Mouse (Mus musculus): ENCODE results near the gene Dennd6b.
A peak's percentile ranks its signal among the peaks of the same experiment; 100 is the strongest.

The Dennd6b gene

GRCm38 (mm10) chr15:89157954-89158353 is 38.3 kb downstream of the Dennd6b start:
- peak; percentile 70 for DNase-seq (ENCODE audit: low read depth, low spot score)

DNA sequence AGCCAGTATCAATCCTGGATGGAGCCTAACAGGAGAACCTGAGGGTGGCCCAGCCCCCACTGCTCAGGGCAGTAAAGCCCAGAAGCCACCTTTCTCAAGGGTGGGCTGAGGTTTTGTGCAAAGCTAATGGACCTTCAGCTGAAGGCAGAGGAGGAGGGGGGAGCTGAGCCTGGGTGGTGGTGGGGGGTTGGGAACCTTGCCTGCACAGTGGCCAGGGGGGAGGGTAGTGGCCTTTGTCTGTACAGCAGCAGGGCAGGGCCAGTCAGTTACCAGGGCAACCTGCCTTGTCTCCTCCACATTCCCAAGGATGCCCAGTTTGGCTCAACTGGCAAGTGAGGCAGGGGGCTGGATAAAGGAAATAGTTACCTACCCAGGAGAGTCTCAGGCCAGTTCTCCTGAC is 44.0 kb downstream of the Dennd6b start:
- no peak for DNase-seq (ENCODE audit: low read depth, low spot score)

DNA sequence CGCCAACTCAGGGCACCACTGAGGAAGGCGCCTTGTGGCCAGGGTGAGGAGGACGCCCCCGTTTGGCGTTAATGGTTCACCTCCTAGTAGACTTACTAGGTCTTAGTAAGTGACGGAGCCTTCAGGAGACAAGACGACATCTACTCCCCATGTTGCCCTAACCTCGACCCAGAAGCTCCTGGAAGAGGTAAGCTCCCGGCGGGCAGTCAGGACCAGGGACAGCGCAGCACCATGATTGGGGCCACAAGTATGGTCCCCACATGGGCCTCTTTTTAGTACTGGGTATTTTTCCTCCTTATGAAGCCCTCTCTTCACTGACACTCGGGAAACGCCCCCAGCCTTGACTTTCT is 46.3 kb downstream of the Dennd6b start:
- DNase-seq (ENCODE audit: low read depth, low spot score): no peak

DNA sequence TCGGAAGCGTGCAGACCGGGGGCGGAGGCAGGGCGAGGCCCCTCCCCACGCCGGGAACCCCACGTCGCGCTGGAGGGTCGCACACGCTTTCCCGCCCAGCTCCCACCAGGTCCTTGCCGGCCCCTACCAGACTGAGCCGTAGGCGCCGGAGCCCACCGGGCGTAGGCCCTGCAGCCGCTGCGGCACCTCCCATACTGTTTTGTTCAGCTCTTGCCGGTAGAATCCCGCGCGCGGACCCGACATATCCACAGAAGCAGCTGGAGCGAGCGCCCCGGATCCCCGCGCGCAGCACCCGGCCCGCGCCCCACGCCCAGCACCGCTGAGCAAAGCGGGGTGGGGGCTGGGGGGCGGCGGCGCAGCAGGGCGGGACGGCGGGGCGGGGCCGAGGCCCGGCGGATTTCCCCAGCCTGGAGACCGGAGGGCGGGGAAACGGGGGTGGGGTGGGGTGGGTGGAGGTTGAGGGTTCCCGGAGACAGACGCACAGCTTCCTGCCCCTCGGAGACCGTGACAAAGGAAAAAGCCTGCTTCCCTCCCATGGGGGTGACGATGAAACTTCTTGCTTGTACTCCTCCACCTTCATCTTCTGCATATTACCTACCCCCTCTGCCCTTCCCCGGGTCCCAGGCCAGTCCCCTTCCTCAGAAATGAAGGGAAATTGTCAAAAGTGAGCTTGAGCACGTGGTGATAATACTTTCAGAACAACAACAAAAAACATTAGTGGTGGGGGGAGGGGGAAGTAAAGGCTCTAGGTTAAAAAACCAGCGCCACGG is 46.8 kb downstream of the Dennd6b start, which contains the start of gene Mapk11:
Mapk11 (minus strand) TSS at position 358 of the 770 bp plus-strand sequence.
- DNase-seq (ENCODE audit: low read depth, low spot score): no peak

- no peak for DNase-seq (ENCODE audit: low read depth, low spot score)
These were observed 47.6 kb downstream of the Dennd6b start for GRCm38 (mm10) chr15:89148496-89149270.

GRCm38 (mm10) chr15:89147895-89148294 is 48.4 kb downstream of the Dennd6b start:
- DNase-seq (ENCODE audit: low read depth, low spot score): no peak

- DNase-seq (ENCODE audit: low read depth, low spot score): no peak
These were observed 48.8 kb downstream of the Dennd6b start for GRCm38 (mm10) chr15:89147456-89147855.

GRCm38 (mm10) chr15:89147024-89147423 is 49.3 kb downstream of the Dennd6b start:
- DNase-seq (ENCODE audit: low read depth, low spot score): no peak

DNA sequence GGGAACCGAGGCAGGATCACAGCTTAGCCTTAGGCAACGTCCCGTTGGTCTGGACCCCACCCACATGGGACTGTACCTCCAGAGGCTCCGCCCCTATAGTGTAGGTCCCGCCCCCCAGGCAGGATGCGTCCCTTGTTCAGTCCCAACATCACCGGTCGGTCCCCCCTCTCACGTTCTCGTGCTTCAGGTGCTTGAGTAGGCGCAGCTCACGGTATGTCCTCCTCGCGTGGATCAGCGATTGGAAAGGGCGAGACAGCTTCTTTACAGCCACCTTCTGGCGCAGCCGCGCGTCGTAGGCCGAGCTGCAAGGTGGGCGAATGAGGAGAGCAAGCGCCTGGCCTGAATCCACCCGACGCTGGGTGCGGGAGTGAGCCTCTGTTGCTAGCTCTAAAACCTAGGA is 49.8 kb downstream of the Dennd6b start:
- no peak for DNase-seq (ENCODE audit: low read depth, low spot score)

DNA sequence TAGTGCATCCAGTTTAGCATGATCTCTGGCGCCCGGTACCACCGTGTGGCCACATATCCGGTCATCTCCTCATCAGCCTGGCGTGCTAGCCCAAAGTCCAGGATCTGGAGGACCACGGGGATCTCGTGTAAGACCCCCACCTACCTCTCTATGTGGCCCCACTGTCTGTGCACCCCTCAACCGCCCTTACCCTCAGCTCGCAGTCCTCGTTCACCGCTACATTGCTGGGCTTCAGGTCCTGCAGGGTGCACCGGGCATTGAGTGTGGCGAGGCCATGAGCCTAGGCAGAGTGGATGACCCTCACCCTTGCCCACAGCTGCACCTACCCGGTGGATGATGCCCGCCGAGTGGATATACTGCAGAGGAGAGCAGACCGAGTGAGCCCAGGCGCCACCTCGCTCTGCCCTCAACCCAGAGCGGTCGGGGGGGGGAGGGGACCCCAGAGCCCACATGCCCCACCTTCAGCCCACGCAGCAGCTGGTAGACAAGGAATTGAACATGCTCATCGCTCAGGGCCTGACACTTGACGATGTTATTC is 50.4 kb downstream of the Dennd6b start:
- DNase-seq (ENCODE audit: low read depth, low spot score): no peak

- no peak for DNase-seq (ENCODE audit: low read depth, low spot score)
These were observed 51.3 kb downstream of the Dennd6b start for GRCm38 (mm10) chr15:89144965-89145364.

DNA sequence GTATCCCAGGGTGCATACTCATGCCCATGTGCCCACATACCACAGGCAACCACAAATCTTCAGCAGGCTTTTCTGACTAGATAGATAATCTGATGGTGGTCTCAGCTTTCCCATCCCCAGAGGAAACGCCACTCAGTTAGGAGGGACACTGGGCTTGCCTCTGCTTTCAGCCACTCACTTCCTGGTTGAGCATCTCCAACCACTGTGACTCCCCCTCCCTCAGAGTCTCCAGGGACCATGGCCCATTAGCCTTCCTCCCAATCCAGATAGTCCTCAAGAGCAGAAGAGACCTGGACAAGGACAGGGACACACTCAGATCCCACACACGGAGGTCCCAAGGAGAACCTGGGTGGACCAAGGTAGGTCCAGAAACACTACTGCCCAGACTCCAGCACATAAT is 53.2 kb downstream of the Dennd6b start:
- no peak for DNase-seq (ENCODE audit: low read depth, low spot score)

DNA sequence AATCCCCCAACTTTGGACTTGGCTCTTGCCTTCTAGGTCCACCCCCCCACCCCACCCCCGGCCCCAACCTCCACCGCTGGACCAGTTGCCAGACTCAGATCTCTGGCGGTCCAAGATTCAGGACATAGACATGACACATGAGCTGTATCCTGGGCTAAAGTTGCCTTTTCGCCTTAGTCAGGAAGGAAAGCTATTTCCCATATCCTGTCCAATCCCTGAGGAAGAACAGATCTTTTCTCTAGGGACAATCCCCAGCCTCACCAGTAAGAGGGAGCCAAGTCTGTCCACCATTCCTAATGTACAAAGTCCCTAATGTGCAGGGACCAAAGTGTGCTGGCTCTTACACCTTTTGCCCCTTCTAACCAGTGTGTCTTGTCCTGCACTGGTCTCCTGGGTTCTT is 54.4 kb downstream of the Dennd6b start:
- no peak for DNase-seq (ENCODE audit: low read depth, low spot score)

DNA sequence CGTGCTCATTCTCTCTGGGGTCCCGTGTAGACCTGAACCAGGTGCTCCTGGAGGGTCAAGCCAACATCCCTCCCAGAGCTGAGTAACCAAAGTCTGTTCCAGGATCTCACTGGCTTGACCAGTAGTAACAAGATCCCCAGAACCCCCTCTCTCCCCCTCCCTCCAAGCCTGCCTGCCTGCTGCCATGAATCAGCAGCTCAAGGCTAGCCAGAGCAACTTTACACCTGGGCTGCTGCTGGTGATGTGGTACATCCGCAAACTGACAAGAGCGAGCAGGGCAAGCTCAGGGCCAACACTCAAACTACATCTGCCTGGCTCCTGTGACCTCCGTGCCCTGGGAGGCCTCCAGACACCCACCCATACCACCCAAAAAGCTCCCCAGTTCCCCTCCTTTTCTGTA is 54.9 kb downstream of the Dennd6b start:
- DNase-seq (ENCODE audit: low read depth, low spot score): no peak

- DNase-seq (ENCODE audit: low read depth, low spot score): peak; percentile 56
These were observed 55.5 kb downstream of the Dennd6b start, which contains the start of gene Mapk12 for GRCm38 (mm10) chr15:89140659-89141252. TSS of gene Mapk12 (minus strand) at chr15:89140703.

DNA sequence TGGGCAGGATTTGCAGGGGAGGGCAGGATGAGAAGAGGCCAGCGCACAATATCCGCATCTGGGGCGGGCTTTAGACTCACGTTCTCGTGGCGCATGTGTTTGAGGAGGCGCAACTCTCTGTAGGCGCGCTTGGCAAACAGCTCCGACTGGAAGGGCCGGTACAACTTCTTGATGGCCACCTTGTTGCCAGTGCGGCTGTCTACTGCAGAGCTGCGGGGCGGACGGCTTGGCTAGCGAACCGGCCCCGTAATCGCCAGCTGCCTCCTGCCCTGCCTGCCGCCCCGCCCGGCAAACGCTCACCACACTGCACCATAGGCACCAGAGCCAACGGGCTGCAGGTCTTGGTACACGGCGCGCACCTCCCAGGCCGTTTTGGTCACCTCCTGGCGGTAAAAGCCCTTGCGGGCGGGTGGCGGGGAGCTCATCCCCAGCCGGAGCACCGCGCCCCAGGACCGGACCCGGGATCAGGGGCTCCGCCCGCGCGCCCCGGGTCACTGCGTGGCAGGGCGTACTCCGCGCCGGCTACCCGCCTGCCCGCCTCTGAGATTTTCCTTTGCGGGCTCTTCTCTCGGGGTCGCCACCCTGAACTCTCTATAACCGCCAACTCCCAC is 56.1 kb downstream of the Dennd6b start:
- DNase-seq (ENCODE audit: low read depth, low spot score): no peak

DNA sequence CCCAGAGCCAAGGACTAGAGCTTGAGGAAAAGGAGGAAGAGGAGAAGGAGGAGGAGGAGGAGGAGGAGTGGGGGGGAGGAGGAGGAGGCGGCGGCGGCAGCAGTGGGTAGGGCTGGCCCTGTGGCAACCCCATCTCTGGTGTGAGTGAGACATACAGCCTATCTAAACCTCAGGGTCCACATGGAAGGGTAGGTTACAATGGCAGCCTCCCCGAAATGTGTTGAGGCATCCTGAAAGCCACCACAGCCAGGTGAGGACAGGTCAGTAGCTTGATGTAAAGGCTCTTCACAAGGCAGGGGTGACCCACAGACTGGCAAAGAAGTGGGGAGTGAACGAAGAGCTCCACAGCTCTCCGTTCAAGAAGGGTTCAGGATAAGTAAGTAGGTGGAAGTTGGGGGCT is 57.8 kb downstream of the Dennd6b start:
- DNase-seq (ENCODE audit: low read depth, low spot score): no peak

GRCm38 (mm10) chr15:89138046-89138405 is 58.3 kb downstream of the Dennd6b start:
- no peak for DNase-seq (ENCODE audit: low read depth, low spot score)

- no peak for DNase-seq (ENCODE audit: low read depth, low spot score)
These were observed 58.8 kb downstream of the Dennd6b start for GRCm38 (mm10) chr15:89137378-89138045.

GRCm38 (mm10) chr15:89136461-89137155 is 59.7 kb downstream of the Dennd6b start:
- no peak for DNase-seq (ENCODE audit: low read depth, low spot score)
